Mouse (Mus musculus): ENCODE data around the gene Usf2. TPM values are rescaled to one million over a fixed set of nuclear protein-coding genes. Genes with fewer than 3 reads are reported as not detected.

Usf2 gene
- polyA plus RNA-seq (2015; fragmentation: Nextera tagmentation; extraction: Ambion mirVana), result 13.3 and 15.0 TPM in 2 replicates

DNA sequence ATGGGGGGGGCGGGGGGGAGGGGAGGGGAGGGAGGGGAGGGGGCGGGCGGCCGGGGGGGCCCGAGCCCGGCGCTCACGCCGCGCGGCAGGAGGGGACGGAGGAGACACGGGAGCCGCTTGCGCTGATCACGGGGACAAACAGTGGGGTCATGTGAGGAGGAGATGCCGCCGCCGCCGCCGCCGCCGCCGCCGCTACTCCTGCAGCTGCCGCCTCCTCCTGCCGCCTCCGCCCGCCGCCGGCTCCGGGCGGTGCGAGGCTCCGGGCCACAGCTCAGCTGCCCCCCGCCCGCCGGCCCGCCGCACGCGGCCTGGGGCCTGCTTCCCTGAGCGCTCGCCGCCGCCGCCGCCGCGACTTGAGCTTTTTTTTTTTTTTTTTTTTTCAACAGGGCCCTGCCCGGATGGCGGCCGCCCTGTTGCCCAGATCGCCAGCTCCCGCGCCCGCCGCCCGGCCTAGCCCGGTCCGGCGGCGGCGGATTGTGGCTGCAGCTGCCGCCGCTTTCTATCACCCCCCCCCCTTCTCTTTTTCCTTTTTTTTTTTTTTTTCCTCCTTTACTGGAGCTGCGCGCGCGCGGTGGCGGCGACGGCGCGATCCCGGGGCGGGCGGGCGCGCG lies at the start of gene Usf2:
Usf2 (minus strand) TSS at position 48 of the 611 bp plus-strand sequence.
- H3K4me2 ChIP-seq (replicated peaks; ENCODE audit: low read depth), result peak within 1 kb of the TSS; percentile 92
- ATAC-seq, result peak; percentile 59
- H3K27me3 ChIP-seq (replicated peaks; ENCODE audit: control insufficient read depth, insufficient read depth, low read length), result no peaks in the 10 kb centered on the region
- peak within 1 kb of the TSS; percentile 100 for H3K9ac ChIP-seq (ENCODE audit: low read depth, low read length)
- H3K4me1 ChIP-seq (replicated peaks; ENCODE audit: control insufficient read depth, insufficient read depth, low read length), result peaks cover 4% of the 10 kb centered on the region; the same call in 1 of the 2 replicates
- peak within 1 kb of the TSS; percentile 99 for H3K27ac ChIP-seq (ENCODE audit: low read depth, low read length)
- peak within 1 kb of the TSS; percentile 92 for H3K4me3 ChIP-seq (ENCODE audit: low read depth, low read length)
- WGBS, result under 1% methylated on average over 39 of the region's 82 CpGs
- no peaks in the 10 kb centered on the region for H3K9me3 ChIP-seq (ENCODE audit: control insufficient read depth)
- peaks cover 54% of the 10 kb centered on the region for H3K36me3 ChIP-seq (ENCODE audit: control insufficient read depth, insufficient read depth)
- no peak for TF ChIP-seq CTCF (IDR thresholded peaks at IDR 0.05; ENCODE audit: low read depth)

- Histone ChIP-seq H3K27ac (ENCODE audit: low read depth, low read length) (no peak overlapping the region), H3K36me3 (ENCODE audit: control insufficient read depth, insufficient read depth) (no peaks in the 10 kb centered on the region), H3K4me2 (replicated peaks; ENCODE audit: low read depth) (no peak overlapping the region), H3K4me1 (replicated peaks; ENCODE audit: control insufficient read depth, insufficient read depth, low read length) (0 out of 2 replicates have a peak, but pooled peaks cover 3% of the 10 kb centered on the region), H3K9me3 (ENCODE audit: control insufficient read depth) (no peaks in the 10 kb centered on the region), H3K4me3 (ENCODE audit: low read depth, low read length) (no peak overlapping the region), H3K27me3 (replicated peaks; ENCODE audit: control insufficient read depth, insufficient read depth, low read length) (no peaks in the 10 kb centered on the region), H3K9ac (ENCODE audit: low read depth, low read length) (no peak overlapping the region)
- ATAC-seq, result no peak
- TF ChIP-seq CTCF (IDR thresholded peaks at IDR 0.05; ENCODE audit: low read depth), result no peak
- WGBS, result 65% methylated on average over 8 of the region's 8 CpGs
Observed at GRCm38 (mm10) chr7:31002650-31003049, 46.0 kb upstream of the Usf2 start.

GRCm38 (mm10) chr7:31000505-31001020 lies 44.0 kb upstream of the Usf2 start:
- no peak for TF ChIP-seq CTCF (IDR thresholded peaks at IDR 0.05; ENCODE audit: low read depth)
- no peaks in the 10 kb centered on the region for H3K36me3 ChIP-seq (ENCODE audit: control insufficient read depth, insufficient read depth)
- no peak overlapping the region for H3K9ac ChIP-seq (ENCODE audit: low read depth, low read length)
- 0 out of 2 replicates have a peak, but pooled peaks cover 3% of the 10 kb centered on the region for H3K4me1 ChIP-seq (replicated peaks; ENCODE audit: control insufficient read depth, insufficient read depth, low read length)
- H3K9me3 ChIP-seq (ENCODE audit: control insufficient read depth), result no peaks in the 10 kb centered on the region
- no peak overlapping the region for H3K27ac ChIP-seq (ENCODE audit: low read depth, low read length)
- ATAC-seq, result 0 out of 2 replicates have a peak, but pooled peaks have one; percentile 10
- H3K4me3 ChIP-seq (ENCODE audit: low read depth, low read length), result no peak overlapping the region
- WGBS, result 10% methylated on average over 7 of the region's 7 CpGs
- H3K4me2 ChIP-seq (replicated peaks; ENCODE audit: low read depth), result no peak overlapping the region
- no peaks in the 10 kb centered on the region for H3K27me3 ChIP-seq (replicated peaks; ENCODE audit: control insufficient read depth, insufficient read depth, low read length)

DNA sequence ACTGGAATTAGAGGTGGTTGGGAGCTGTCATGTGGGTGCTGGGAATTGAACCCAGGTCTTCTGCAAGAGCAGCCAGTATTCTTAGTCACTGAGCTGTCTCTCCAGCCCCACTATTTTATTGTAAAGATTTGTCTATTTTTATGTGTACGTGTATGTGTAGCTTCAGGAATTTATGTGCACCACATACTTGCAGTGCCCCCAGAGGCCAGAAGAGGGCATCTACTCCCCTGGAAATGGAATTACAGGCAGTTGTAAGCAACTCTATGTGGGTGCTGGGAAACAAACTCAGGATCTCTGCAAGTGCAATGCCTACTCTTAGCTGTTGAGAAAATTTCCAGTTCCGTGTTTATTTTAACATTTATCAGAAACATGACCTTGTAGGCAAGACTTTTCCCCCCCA lies 39.9 kb upstream of the Usf2 start:
- Histone ChIP-seq H3K27me3 (replicated peaks; ENCODE audit: control insufficient read depth, insufficient read depth, low read length) (no peaks in the 10 kb centered on the region), H3K4me3 (ENCODE audit: low read depth, low read length) (no peak overlapping the region), H3K9ac (ENCODE audit: low read depth, low read length) (no peak overlapping the region), H3K9me3 (ENCODE audit: control insufficient read depth) (no peaks in the 10 kb centered on the region), H3K36me3 (ENCODE audit: control insufficient read depth, insufficient read depth) (no peaks in the 10 kb centered on the region), H3K4me2 (replicated peaks; ENCODE audit: low read depth) (no peak overlapping the region), H3K27ac (ENCODE audit: low read depth, low read length) (no peak overlapping the region), H3K4me1 (replicated peaks; ENCODE audit: control insufficient read depth, insufficient read depth, low read length) (0 out of 2 replicates have a peak, but pooled peaks cover 3% of the 10 kb centered on the region)
- TF ChIP-seq CTCF (IDR thresholded peaks at IDR 0.05; ENCODE audit: low read depth), result peak; percentile 12; the same call in 1 of the 2 replicates
- ATAC-seq, result no peak
- WGBS, result 93% methylated on average over 2 of the region's 2 CpGs

- Histone ChIP-seq H3K4me2 (replicated peaks; ENCODE audit: low read depth) (no peak overlapping the region), H3K4me1 (replicated peaks; ENCODE audit: control insufficient read depth, insufficient read depth, low read length) (no peaks in the 10 kb centered on the region), H3K36me3 (ENCODE audit: control insufficient read depth, insufficient read depth) (no peaks in the 10 kb centered on the region), H3K9me3 (ENCODE audit: control insufficient read depth) (no peaks in the 10 kb centered on the region), H3K27ac (ENCODE audit: low read depth, low read length) (no peak overlapping the region), H3K4me3 (ENCODE audit: low read depth, low read length) (no peak overlapping the region), H3K9ac (ENCODE audit: low read depth, low read length) (no peak overlapping the region), H3K27me3 (replicated peaks; ENCODE audit: control insufficient read depth, insufficient read depth, low read length) (no peaks in the 10 kb centered on the region)
- ATAC-seq, result no peak
- no peak for TF ChIP-seq CTCF (IDR thresholded peaks at IDR 0.05; ENCODE audit: low read depth)
- 88% methylated on average over 5 of the region's 5 CpGs for WGBS
Observed at GRCm38 (mm10) chr7:30993986-30994385, 37.4 kb upstream of the Usf2 start.

- Histone ChIP-seq H3K4me2 (replicated peaks; ENCODE audit: low read depth) (no peak overlapping the region), H3K9ac (ENCODE audit: low read depth, low read length) (no peak overlapping the region), H3K4me3 (ENCODE audit: low read depth, low read length) (no peak overlapping the region), H3K27ac (ENCODE audit: low read depth, low read length) (no peak overlapping the region), H3K36me3 (ENCODE audit: control insufficient read depth, insufficient read depth) (no peaks in the 10 kb centered on the region), H3K27me3 (replicated peaks; ENCODE audit: control insufficient read depth, insufficient read depth, low read length) (no peaks in the 10 kb centered on the region), H3K9me3 (ENCODE audit: control insufficient read depth) (no peaks in the 10 kb centered on the region), H3K4me1 (replicated peaks; ENCODE audit: control insufficient read depth, insufficient read depth, low read length) (no peaks in the 10 kb centered on the region)
- no peak for TF ChIP-seq CTCF (IDR thresholded peaks at IDR 0.05; ENCODE audit: low read depth)
- WGBS, result 66% methylated on average over 5 of the region's 5 CpGs
- ATAC-seq, result 0 out of 2 replicates have a peak, but pooled peaks have one; percentile 19
Observed at GRCm38 (mm10) chr7:30992148-30992547, 35.5 kb upstream of the Usf2 start.
